Mouse (Mus musculus) E14TG2a.4 (cell line): ENCODE results near the gene E4f1.
A peak's percentile ranks its signal among the peaks of the same experiment; 100 is the strongest.

ENCODE experiments used
- H3K27me3 ChIP-seq: 2 replicates; pipeline ENCODE4 v1.6.1; 2014; ENCODE audit warnings: low read length, control low read depth; ENCODE audit not compliant: insufficient read depth
- H3K36me3 ChIP-seq: 2 replicates; pipeline ENCODE4 v1.6.1; 2014; ENCODE audit warnings: low read length, control low read depth; ENCODE audit not compliant: insufficient read depth
- H3K4me1 ChIP-seq: replicated peaks from 2 replicates; pipeline ENCODE4 v1.6.1; 2014; ENCODE audit warnings: low read depth, low read length, control low read depth
- H3K4me3 ChIP-seq: replicated peaks from 2 replicates; pipeline ENCODE4 v1.5.1; 2014; ENCODE audit warnings: mild to moderate bottlenecking, low read length
- H3K9me3 ChIP-seq: 2 replicates; pipeline ENCODE4 v1.6.1; 2014; ENCODE audit warnings: low read length, control low read depth
- CTCF ChIP-seq: conservative IDR thresholded peaks from 2 replicates; pipeline ENCODE4 v1.5.1; 2014; ENCODE audit warnings: low read length
- NANOG ChIP-seq: IDR thresholded peaks from 2 replicates; pipeline ENCODE4 v1.6.1; 2014; ENCODE audit warnings: borderline replicate concordance, low read length, mixed read lengths
- POU5F1 ChIP-seq: IDR thresholded peaks from 2 replicates; pipeline ENCODE4 v1.6.1; 2014; ENCODE audit warnings: low read length, borderline replicate concordance

E4f1 gene

DNA sequence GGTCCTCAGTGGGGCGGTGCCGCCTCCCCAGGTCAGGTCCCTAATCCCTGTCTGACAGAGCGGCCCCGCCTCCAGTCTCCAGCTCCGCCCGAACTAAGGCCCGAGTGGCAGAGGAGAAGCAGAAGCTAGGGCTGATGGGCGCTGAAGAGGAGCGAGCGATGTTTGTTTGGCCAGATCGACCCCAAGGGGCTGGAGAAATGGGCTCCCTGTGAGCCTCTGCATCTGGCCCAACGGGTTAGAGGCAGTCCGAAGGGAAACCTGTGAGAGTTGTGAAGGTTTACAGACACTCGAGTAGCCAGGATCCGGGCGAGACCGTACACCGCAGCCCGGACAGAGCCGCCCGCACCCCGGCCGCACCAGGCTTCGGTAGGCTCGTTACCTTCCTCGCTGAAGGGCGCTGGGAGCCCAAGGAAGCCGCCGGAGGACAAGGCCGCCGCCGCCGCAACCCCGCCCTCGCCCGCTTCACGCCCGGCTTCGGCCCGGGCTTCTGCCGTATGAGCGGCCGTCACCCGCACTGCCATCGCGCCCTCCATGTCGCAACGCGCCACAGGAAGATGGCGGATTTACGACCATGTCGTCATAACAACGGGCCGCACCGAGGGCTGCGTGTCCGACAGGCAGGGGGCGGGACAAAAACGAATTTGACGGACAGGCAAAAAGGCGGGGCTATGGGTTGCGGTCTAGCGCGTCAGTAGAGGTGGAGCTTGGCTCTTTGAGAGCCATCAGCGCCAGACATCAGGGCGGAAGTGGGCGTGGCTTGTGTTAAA lies 15.2 kb downstream of the E4f1 start:
- Histone ChIP-seq H3K9me3 (no peaks in the 10 kb centered on the region), H3K36me3 (peaks cover 27% of the 10 kb centered on the region), H3K4me1 (peaks cover 18% of the 10 kb centered on the region), H3K27me3 (no peaks in the 10 kb centered on the region), H3K4me3 (peak overlapping the region; percentile 97)
- TF ChIP-seq POU5F1 (no peak), CTCF (no peak), NANOG (no peak)

DNA sequence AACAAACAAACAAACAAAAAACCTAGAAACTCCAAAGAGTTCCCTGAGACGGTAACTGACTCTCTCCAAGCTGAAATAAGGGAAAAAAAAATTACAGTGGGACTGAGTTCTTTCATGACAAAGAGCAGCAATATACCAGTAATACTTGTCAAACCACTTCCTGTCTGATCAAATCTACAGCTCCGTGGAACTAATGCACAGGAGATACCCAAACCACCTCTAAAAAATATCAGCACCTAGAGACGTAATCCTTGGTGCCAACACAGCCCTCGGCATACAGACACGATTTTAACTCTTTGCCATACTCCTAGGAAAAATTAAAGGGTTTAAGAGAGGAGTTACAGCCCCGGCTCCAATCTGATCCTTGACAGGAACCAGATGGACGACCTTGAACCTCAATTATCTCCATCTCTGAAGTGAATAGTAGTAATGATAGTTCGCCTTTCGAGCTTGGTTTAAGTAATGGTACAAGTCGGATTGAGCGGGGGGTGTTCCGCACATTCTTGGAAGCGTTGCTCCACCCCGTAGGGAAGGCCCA lies 15.8 kb downstream of the E4f1 start:
- Histone ChIP-seq H3K9me3 (no peaks in the 10 kb centered on the region), H3K27me3 (no peaks in the 10 kb centered on the region), H3K36me3 (peaks cover 34% of the 10 kb centered on the region), H3K4me3 (peak overlapping the region; percentile 97), H3K4me1 (peaks cover 18% of the 10 kb centered on the region)
- TF ChIP-seq CTCF (no peak), NANOG (no peak), POU5F1 (no peak)

DNA sequence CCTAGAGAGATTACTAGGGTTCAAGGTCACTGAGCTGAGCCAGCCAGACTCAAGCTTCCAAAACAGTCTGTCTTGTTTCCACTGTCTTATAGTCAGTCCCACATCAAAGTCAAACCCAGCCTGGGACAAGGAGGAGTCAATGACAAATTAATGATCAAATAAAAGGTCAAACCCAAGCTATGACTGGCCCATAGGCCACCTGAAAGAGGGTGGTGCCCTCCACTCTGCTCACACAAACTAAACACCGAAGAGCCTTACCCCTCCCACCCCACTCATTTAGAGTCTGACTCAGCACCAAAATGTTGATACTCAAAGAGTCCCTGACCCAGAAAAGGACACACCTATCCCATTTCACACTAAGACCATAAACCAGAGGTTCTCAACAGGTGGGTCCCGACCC lies 16.7 kb downstream of the E4f1 start:
- Histone ChIP-seq H3K9me3 (no peaks in the 10 kb centered on the region), H3K27me3 (no peaks in the 10 kb centered on the region), H3K4me3 (no peak overlapping the region), H3K4me1 (peaks cover 18% of the 10 kb centered on the region), H3K36me3 (peaks cover 43% of the 10 kb centered on the region)
- no peak for TF ChIP-seq CTCF
- TF ChIP-seq POU5F1, result no peak
- no peak for TF ChIP-seq NANOG

DNA sequence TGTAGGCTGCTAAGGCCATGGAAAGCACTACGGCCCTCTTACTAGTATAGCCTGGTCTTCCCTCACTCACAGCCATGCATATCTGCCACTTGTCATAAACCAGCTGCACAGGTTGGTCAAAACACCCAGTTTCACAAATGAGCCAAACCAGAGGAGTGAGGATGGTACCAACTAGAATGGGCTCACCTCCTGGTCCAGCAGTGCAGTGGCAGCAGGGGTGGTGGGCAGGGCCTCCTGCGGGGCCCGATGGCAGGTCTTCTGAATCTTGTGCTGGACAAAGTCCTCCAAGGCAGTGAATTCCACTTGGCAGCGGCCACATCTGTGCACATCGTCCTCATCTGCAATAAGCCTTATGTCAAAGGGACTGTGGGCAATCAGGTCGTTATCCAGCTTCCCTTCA lies 18.9 kb downstream of the E4f1 start:
- H3K9me3 ChIP-seq, result no peaks in the 10 kb centered on the region
- peaks cover 18% of the 10 kb centered on the region for H3K4me1 ChIP-seq
- H3K36me3 ChIP-seq, result peaks cover 65% of the 10 kb centered on the region
- no peak for TF ChIP-seq CTCF
- TF ChIP-seq NANOG, result no peak
- TF ChIP-seq POU5F1, result no peak
- H3K27me3 ChIP-seq, result no peaks in the 10 kb centered on the region
- no peak overlapping the region for H3K4me3 ChIP-seq

DNA sequence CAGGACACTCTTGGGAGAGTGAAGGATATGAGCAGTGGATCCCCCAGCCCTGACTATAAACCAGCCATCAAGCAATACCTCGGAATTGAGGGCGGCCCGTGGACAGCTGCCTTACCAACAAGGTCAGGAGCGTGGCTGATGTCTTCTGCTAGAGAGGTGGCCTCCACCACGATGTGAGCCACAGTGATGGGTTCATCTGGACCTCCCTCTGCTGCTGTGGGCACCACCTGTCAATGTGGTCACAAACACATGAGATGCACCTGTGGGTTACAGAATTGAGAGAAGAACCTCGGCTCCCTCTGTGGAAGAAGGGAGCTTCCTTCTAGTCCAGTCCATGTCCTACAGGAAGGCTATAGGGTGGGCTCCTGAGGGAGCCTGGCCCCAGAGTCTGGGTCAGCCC lies 20.6 kb downstream of the E4f1 start:
- Histone ChIP-seq H3K36me3 (peaks cover 82% of the 10 kb centered on the region), H3K4me3 (no peak overlapping the region), H3K4me1 (peaks cover 21% of the 10 kb centered on the region), H3K27me3 (no peaks in the 10 kb centered on the region), H3K9me3 (no peaks in the 10 kb centered on the region)
- no peak for TF ChIP-seq CTCF
- TF ChIP-seq POU5F1, result no peak
- TF ChIP-seq NANOG, result no peak

DNA sequence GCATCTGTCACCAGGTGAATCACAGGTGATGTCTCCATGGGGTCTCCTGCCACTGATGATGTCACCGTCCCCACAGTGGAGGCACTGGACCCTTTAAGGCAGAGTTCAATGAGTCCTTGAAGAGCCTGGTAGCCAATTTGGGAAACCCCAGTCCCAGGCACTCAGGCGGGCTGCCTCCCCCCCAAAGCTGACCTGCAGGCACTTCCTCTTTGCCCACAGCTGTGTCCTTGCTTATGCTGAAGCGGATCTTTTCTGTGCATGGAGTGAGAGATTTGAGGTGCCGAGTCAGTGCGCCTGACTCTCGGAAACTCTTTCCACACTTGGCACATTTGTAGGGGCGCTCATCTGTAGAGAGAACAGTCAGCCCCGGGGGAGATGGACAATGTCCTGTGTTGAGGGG lies 23.5 kb downstream of the E4f1 start:
- Histone ChIP-seq H3K36me3 (peaks cover 88% of the 10 kb centered on the region), H3K9me3 (no peaks in the 10 kb centered on the region), H3K27me3 (no peaks in the 10 kb centered on the region), H3K4me1 (peaks cover 25% of the 10 kb centered on the region), H3K4me3 (no peak overlapping the region)
- no peak for TF ChIP-seq NANOG
- TF ChIP-seq CTCF, result no peak
- no peak for TF ChIP-seq POU5F1

DNA sequence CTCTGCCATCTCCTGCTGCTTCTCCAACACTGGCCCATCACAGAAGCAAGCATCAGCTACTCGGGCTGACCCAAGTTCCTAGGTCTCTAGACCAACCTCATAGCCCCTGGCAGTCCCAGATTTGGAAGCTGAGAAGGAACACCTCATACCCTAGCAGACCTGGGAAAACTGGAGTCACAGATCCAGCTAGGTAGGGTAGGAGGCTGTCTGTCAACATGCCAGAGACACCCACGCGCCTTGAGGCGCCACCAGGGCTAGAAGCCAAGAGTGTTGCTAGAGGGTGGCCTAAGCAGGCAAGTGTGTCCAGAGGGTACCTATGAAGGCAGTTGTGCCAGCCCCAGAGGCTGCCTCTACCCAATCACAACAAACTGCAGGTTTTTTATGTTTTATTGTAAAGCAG lies 26.7 kb downstream of the E4f1 start:
- Histone ChIP-seq H3K36me3 (peaks cover 72% of the 10 kb centered on the region), H3K4me1 (peaks cover 29% of the 10 kb centered on the region)
- TF ChIP-seq NANOG, result no peak
- TF ChIP-seq CTCF, result no peak
- TF ChIP-seq POU5F1, result no peak

DNA sequence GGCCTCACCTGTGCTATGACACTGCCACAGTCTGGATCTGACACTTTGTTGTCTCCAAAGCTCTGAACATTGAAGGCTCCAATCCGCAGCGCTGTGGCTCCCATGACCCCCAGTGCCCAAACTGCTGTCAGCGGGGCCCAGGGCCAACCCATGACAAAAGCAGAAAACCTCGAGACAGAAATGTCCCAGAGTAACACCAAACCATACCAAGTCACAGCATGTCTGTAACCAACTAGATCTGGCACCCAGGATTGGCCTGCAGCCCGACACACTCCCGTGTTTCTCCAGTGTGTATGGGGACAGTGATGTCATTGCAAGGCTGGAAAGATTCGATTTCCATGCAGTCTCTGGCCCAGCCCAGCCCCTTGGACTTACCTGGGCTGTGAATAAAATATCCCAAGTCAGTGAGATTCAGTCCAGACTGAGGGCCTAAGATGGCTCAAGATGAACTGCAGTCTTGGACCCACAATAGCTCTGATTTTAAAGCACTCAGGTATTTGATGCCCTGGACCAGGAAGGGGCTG lies 27.4 kb downstream of the E4f1 start, which contains the start of gene Dnase1l2:
Dnase1l2 (minus strand) TSS at position 474 of the 524 bp plus-strand sequence.
- TF ChIP-seq CTCF (no peak), NANOG (no peak)
- H3K9me3 ChIP-seq, result no peaks in the 10 kb centered on the region

More for the DNA sequence above, 26.7 kb downstream of the E4f1 start:
- Histone ChIP-seq H3K27me3 (no peaks in the 10 kb centered on the region), H3K9me3 (no peaks in the 10 kb centered on the region), H3K4me3 (no peak overlapping the region)

DNA sequence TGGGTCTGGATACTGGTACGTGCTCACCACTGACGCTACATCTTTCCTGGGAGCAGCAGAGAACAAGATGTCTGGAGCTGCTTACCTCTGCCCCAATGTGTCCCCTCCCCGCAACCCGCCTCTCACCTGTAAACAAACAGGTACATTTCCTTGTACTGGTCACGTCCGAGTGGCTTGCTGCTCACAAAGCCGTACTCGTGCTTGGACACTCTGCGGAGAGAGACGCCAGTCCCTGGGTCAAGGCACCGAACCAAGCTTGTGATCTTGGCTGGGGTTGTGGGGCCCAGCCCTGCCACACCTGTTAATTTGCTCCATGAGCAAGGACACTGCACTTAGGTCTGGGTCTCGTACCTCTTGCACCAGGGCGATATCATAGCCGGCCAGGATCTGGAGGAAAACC lies 28.0 kb downstream of the E4f1 start:
- TF ChIP-seq CTCF (no peak), NANOG (no peak), POU5F1 (no peak)

More for the DNA sequence above, 27.4 kb downstream of the E4f1 start, which contains the start of gene Dnase1l2:
- peaks cover 29% of the 10 kb centered on the region for H3K4me1 ChIP-seq
- H3K36me3 ChIP-seq, result peaks cover 71% of the 10 kb centered on the region
- no peaks in the 10 kb centered on the region for H3K27me3 ChIP-seq
- H3K4me3 ChIP-seq, result peak within 1 kb of the TSS; percentile 29; the same call in 1 of the 2 replicates

More for the DNA sequence above, 28.0 kb downstream of the E4f1 start:
- no peaks in the 10 kb centered on the region for H3K27me3 ChIP-seq
- no peaks in the 10 kb centered on the region for H3K9me3 ChIP-seq
- H3K4me1 ChIP-seq, result peaks cover 29% of the 10 kb centered on the region
- peak overlapping the region; percentile 29; the same call in 1 of the 2 replicates for H3K4me3 ChIP-seq
- peaks cover 70% of the 10 kb centered on the region for H3K36me3 ChIP-seq
